Mouse (Mus musculus): ENCODE data around the gene Mtus2. TPM values are rescaled to one million over a fixed set of nuclear protein-coding genes. Genes with fewer than 3 reads are reported as not detected.

Gene Mtus2
- polyA plus RNA-seq, 1 experiment from 2014 or later = 131 TPM

GRCm38 (mm10) chr5:148278233-148278632 is 321.1 kb downstream of the Mtus2 start:
- Histone ChIP-seq H3K27me3 (ENCODE audit: control insufficient read depth, insufficient read depth, low read length) (no peaks in the 10 kb centered on the region), H3K4me2 (ENCODE audit: low read depth, low read length) (no peak overlapping the region), H3K4me1 (ENCODE audit: control insufficient read depth, insufficient read depth, low read length) (peaks cover 9% of the 10 kb centered on the region), H3K9me3 (replicated peaks; ENCODE audit: control insufficient read depth, low read length) (no peaks in the 10 kb centered on the region), H3K4me3 (ENCODE audit: low read length) (no peak overlapping the region), H3K27ac (ENCODE audit: low read length) (0 out of 2 replicates have a peak overlapping the region, but pooled peaks have one; percentile 10), H3K36me3 (ENCODE audit: control insufficient read depth, insufficient read depth) (peaks cover 32% of the 10 kb centered on the region), H3K9ac (ENCODE audit: low read length) (no peak overlapping the region)
- 81% methylated on average over 8 of the region's 8 CpGs for WGBS
- 0 out of 2 replicates have a peak, but pooled peaks have one; percentile 14 for ATAC-seq (replicated peaks; ENCODE audit: extremely low read depth, insufficient read depth, low FRiP score)

- H3K4me3 ChIP-seq (ENCODE audit: low read length) = no peak overlapping the region
- ATAC-seq (replicated peaks; ENCODE audit: extremely low read depth, insufficient read depth, low FRiP score) = no peak
- H3K9me3 ChIP-seq (replicated peaks; ENCODE audit: control insufficient read depth, low read length) = no peaks in the 10 kb centered on the region
- WGBS = 35% methylated on average over 5 of the region's 5 CpGs
- H3K27me3 ChIP-seq (ENCODE audit: control insufficient read depth, insufficient read depth, low read length) = no peaks in the 10 kb centered on the region
- H3K9ac ChIP-seq (ENCODE audit: low read length) = no peak overlapping the region
- H3K36me3 ChIP-seq (ENCODE audit: control insufficient read depth, insufficient read depth) = peaks cover 39% of the 10 kb centered on the region
- no peak overlapping the region for H3K4me2 ChIP-seq (ENCODE audit: low read depth, low read length)
- peaks cover 9% of the 10 kb centered on the region for H3K4me1 ChIP-seq (ENCODE audit: control insufficient read depth, insufficient read depth, low read length)
- H3K27ac ChIP-seq (ENCODE audit: low read length) = peak overlapping the region; percentile 26
These were observed 323.2 kb downstream of the Mtus2 start for GRCm38 (mm10) chr5:148280321-148280720.

GRCm38 (mm10) chr5:148282093-148282492 is 325.0 kb downstream of the Mtus2 start:
- 86% methylated on average over 6 of the region's 6 CpGs for WGBS
- Histone ChIP-seq H3K4me2 (ENCODE audit: low read depth, low read length) (no peak overlapping the region), H3K9me3 (replicated peaks; ENCODE audit: control insufficient read depth, low read length) (no peaks in the 10 kb centered on the region), H3K27ac (ENCODE audit: low read length) (no peak overlapping the region), H3K4me3 (ENCODE audit: low read length) (no peak overlapping the region), H3K36me3 (ENCODE audit: control insufficient read depth, insufficient read depth) (peaks cover 44% of the 10 kb centered on the region), H3K27me3 (ENCODE audit: control insufficient read depth, insufficient read depth, low read length) (no peaks in the 10 kb centered on the region), H3K4me1 (ENCODE audit: control insufficient read depth, insufficient read depth, low read length) (peaks cover 9% of the 10 kb centered on the region), H3K9ac (ENCODE audit: low read length) (no peak overlapping the region)
- no peak for ATAC-seq (replicated peaks; ENCODE audit: extremely low read depth, insufficient read depth, low FRiP score)

GRCm38 (mm10) chr5:148282631-148283030 is 325.5 kb downstream of the Mtus2 start:
- H3K36me3 ChIP-seq (ENCODE audit: control insufficient read depth, insufficient read depth) = peaks cover 45% of the 10 kb centered on the region
- WGBS = 98% methylated on average over 5 of the region's 5 CpGs
- H3K4me2 ChIP-seq (ENCODE audit: low read depth, low read length) = no peak overlapping the region
- H3K4me3 ChIP-seq (ENCODE audit: low read length) = no peak overlapping the region
- H3K4me1 ChIP-seq (ENCODE audit: control insufficient read depth, insufficient read depth, low read length) = peaks cover 9% of the 10 kb centered on the region
- no peak overlapping the region for H3K27ac ChIP-seq (ENCODE audit: low read length)
- no peak overlapping the region for H3K9ac ChIP-seq (ENCODE audit: low read length)
- H3K9me3 ChIP-seq (replicated peaks; ENCODE audit: control insufficient read depth, low read length) = no peaks in the 10 kb centered on the region
- ATAC-seq (replicated peaks; ENCODE audit: extremely low read depth, insufficient read depth, low FRiP score) = no peak
- no peaks in the 10 kb centered on the region for H3K27me3 ChIP-seq (ENCODE audit: control insufficient read depth, insufficient read depth, low read length)

GRCm38 (mm10) chr5:148283177-148283576 is 326.1 kb downstream of the Mtus2 start:
- WGBS = 83% methylated on average over 2 of the region's 2 CpGs
- Histone ChIP-seq H3K9me3 (replicated peaks; ENCODE audit: control insufficient read depth, low read length) (no peaks in the 10 kb centered on the region), H3K36me3 (ENCODE audit: control insufficient read depth, insufficient read depth) (peaks cover 40% of the 10 kb centered on the region), H3K9ac (ENCODE audit: low read length) (no peak overlapping the region), H3K27me3 (ENCODE audit: control insufficient read depth, insufficient read depth, low read length) (no peaks in the 10 kb centered on the region), H3K4me2 (ENCODE audit: low read depth, low read length) (no peak overlapping the region), H3K4me3 (ENCODE audit: low read length) (no peak overlapping the region), H3K4me1 (ENCODE audit: control insufficient read depth, insufficient read depth, low read length) (peaks cover 9% of the 10 kb centered on the region), H3K27ac (ENCODE audit: low read length) (no peak overlapping the region)
- no peak for ATAC-seq (replicated peaks; ENCODE audit: extremely low read depth, insufficient read depth, low FRiP score)

- Histone ChIP-seq H3K9ac (ENCODE audit: low read length) (no peak overlapping the region), H3K4me2 (ENCODE audit: low read depth, low read length) (no peak overlapping the region), H3K27me3 (ENCODE audit: control insufficient read depth, insufficient read depth, low read length) (no peaks in the 10 kb centered on the region), H3K9me3 (replicated peaks; ENCODE audit: control insufficient read depth, low read length) (no peaks in the 10 kb centered on the region), H3K36me3 (ENCODE audit: control insufficient read depth, insufficient read depth) (peaks cover 36% of the 10 kb centered on the region), H3K4me1 (ENCODE audit: control insufficient read depth, insufficient read depth, low read length) (peaks cover 9% of the 10 kb centered on the region), H3K4me3 (ENCODE audit: low read length) (no peak overlapping the region), H3K27ac (ENCODE audit: low read length) (no peak overlapping the region)
- WGBS = 87% methylated on average over 3 of the region's 3 CpGs
- no peak for ATAC-seq (replicated peaks; ENCODE audit: extremely low read depth, insufficient read depth, low FRiP score)
These were observed 326.5 kb downstream of the Mtus2 start for GRCm38 (mm10) chr5:148283584-148283983.

GRCm38 (mm10) chr5:148287529-148287928 is 330.4 kb downstream of the Mtus2 start:
- 90% methylated on average over 5 of the region's 5 CpGs for WGBS
- Histone ChIP-seq H3K9me3 (replicated peaks; ENCODE audit: control insufficient read depth, low read length) (0 out of 2 replicates have a peak, but pooled peaks cover 2% of the 10 kb centered on the region), H3K36me3 (ENCODE audit: control insufficient read depth, insufficient read depth) (peaks cover 44% of the 10 kb centered on the region), H3K4me2 (ENCODE audit: low read depth, low read length) (no peak overlapping the region), H3K4me1 (ENCODE audit: control insufficient read depth, insufficient read depth, low read length) (no peaks in the 10 kb centered on the region), H3K9ac (ENCODE audit: low read length) (no peak overlapping the region), H3K4me3 (ENCODE audit: low read length) (no peak overlapping the region), H3K27me3 (ENCODE audit: control insufficient read depth, insufficient read depth, low read length) (no peaks in the 10 kb centered on the region), H3K27ac (ENCODE audit: low read length) (no peak overlapping the region)
- no peak for ATAC-seq (replicated peaks; ENCODE audit: extremely low read depth, insufficient read depth, low FRiP score)

GRCm38 (mm10) chr5:148288804-148289203 is 331.7 kb downstream of the Mtus2 start:
- Histone ChIP-seq H3K36me3 (ENCODE audit: control insufficient read depth, insufficient read depth) (peaks cover 52% of the 10 kb centered on the region), H3K27ac (ENCODE audit: low read length) (no peak overlapping the region), H3K9me3 (replicated peaks; ENCODE audit: control insufficient read depth, low read length) (0 out of 2 replicates have a peak, but pooled peaks cover 2% of the 10 kb centered on the region), H3K27me3 (ENCODE audit: control insufficient read depth, insufficient read depth, low read length) (no peaks in the 10 kb centered on the region), H3K4me2 (ENCODE audit: low read depth, low read length) (no peak overlapping the region), H3K4me1 (ENCODE audit: control insufficient read depth, insufficient read depth, low read length) (no peaks in the 10 kb centered on the region), H3K9ac (ENCODE audit: low read length) (no peak overlapping the region), H3K4me3 (ENCODE audit: low read length) (no peak overlapping the region)
- ATAC-seq (replicated peaks; ENCODE audit: extremely low read depth, insufficient read depth, low FRiP score) = no peak
- WGBS = 73% methylated on average over 18 of the region's 18 CpGs

- no peak overlapping the region for H3K4me2 ChIP-seq (ENCODE audit: low read depth, low read length)
- H3K9me3 ChIP-seq (replicated peaks; ENCODE audit: control insufficient read depth, low read length) = 0 out of 2 replicates have a peak, but pooled peaks cover 2% of the 10 kb centered on the region
- no peaks in the 10 kb centered on the region for H3K4me1 ChIP-seq (ENCODE audit: control insufficient read depth, insufficient read depth, low read length)
- no peak overlapping the region for H3K4me3 ChIP-seq (ENCODE audit: low read length)
- no peak for ATAC-seq (replicated peaks; ENCODE audit: extremely low read depth, insufficient read depth, low FRiP score)
- H3K9ac ChIP-seq (ENCODE audit: low read length) = no peak overlapping the region
- WGBS = 87% methylated on average over 7 of the region's 7 CpGs
- H3K27me3 ChIP-seq (ENCODE audit: control insufficient read depth, insufficient read depth, low read length) = no peaks in the 10 kb centered on the region
- H3K36me3 ChIP-seq (ENCODE audit: control insufficient read depth, insufficient read depth) = peaks cover 48% of the 10 kb centered on the region
- no peak overlapping the region for H3K27ac ChIP-seq (ENCODE audit: low read length)
These were observed 332.8 kb downstream of the Mtus2 start for GRCm38 (mm10) chr5:148289951-148290350.

Measured in heart, embryonic 16.5 days (tissue).